Mouse (Mus musculus): Measurements from ENCODE around the gene Caln1.

Caln1 gene

GRCm38 (mm10) chr5:130691349-130691748 lies 322.1 kb downstream of the Caln1 start:
- no peak for DNase-seq (ENCODE audit: low spot score)

GRCm38 (mm10) chr5:130699476-130699875 lies 330.2 kb downstream of the Caln1 start:
- DNase-seq (ENCODE audit: low spot score): no peak

GRCm38 (mm10) chr5:130701777-130702176 lies 332.5 kb downstream of the Caln1 start:
- no peak for DNase-seq (ENCODE audit: low spot score)

GRCm38 (mm10) chr5:130702361-130702760 lies 333.1 kb downstream of the Caln1 start:
- DNase-seq (ENCODE audit: low spot score): no peak

GRCm38 (mm10) chr5:130704866-130705265 lies 335.6 kb downstream of the Caln1 start:
- no peak for DNase-seq (ENCODE audit: low spot score)

GRCm38 (mm10) chr5:130706202-130706855 lies 337.1 kb downstream of the Caln1 start:
- no peak for DNase-seq (ENCODE audit: low spot score)

- DNase-seq (ENCODE audit: low spot score): no peak
Observed at GRCm38 (mm10) chr5:130707755-130708154, 338.5 kb downstream of the Caln1 start.

GRCm38 (mm10) chr5:130708616-130709015 lies 339.4 kb downstream of the Caln1 start:
- no peak for DNase-seq (ENCODE audit: low spot score)

GRCm38 (mm10) chr5:130711643-130712042 lies 342.4 kb downstream of the Caln1 start:
- no peak for DNase-seq (ENCODE audit: low spot score)

GRCm38 (mm10) chr5:130712281-130712680 lies 343.0 kb downstream of the Caln1 start:
- no peak for DNase-seq (ENCODE audit: low spot score)

- DNase-seq (ENCODE audit: low spot score): no peak
Observed at GRCm38 (mm10) chr5:130715181-130715580, 345.9 kb downstream of the Caln1 start.

GRCm38 (mm10) chr5:130718385-130718784 lies 349.1 kb downstream of the Caln1 start:
- DNase-seq (ENCODE audit: low spot score): no peak

GRCm38 (mm10) chr5:130742171-130742570 lies 372.9 kb downstream of the Caln1 start:
- no peak for DNase-seq (ENCODE audit: low spot score)

GRCm38 (mm10) chr5:130757517-130757916 lies 388.3 kb downstream of the Caln1 start:
- DNase-seq (ENCODE audit: low spot score): no peak

GRCm38 (mm10) chr5:130765784-130766183 lies 396.5 kb downstream of the Caln1 start:
- no peak for DNase-seq (ENCODE audit: low spot score)

GRCm38 (mm10) chr5:130771061-130771741 lies 401.9 kb downstream of the Caln1 start:
- no peak for DNase-seq (ENCODE audit: low spot score)

GRCm38 (mm10) chr5:130772491-130772890 lies 403.2 kb downstream of the Caln1 start:
- no peak for DNase-seq (ENCODE audit: low spot score)

- no peak for DNase-seq (ENCODE audit: low spot score)
Observed at GRCm38 (mm10) chr5:130774946-130775345, 405.7 kb downstream of the Caln1 start.

GRCm38 (mm10) chr5:130792755-130793452 lies 423.6 kb downstream of the Caln1 start:
- no peak for DNase-seq (ENCODE audit: low spot score)

GRCm38 (mm10) chr5:130797713-130798112 lies 428.5 kb downstream of the Caln1 start:
- DNase-seq (ENCODE audit: low spot score): no peak

- DNase-seq (ENCODE audit: low spot score): no peak
Observed at GRCm38 (mm10) chr5:130810314-130810713, 441.1 kb downstream of the Caln1 start.

- DNase-seq (ENCODE audit: low spot score): no peak
Observed at GRCm38 (mm10) chr5:130810846-130811245, 441.6 kb downstream of the Caln1 start.

GRCm38 (mm10) chr5:130811266-130811665 lies 442.0 kb downstream of the Caln1 start:
- DNase-seq (ENCODE audit: low spot score): peak; percentile 5
